Mouse (Mus musculus): Measurements from ENCODE around the gene Rad9b.

GRCm38 (mm10) chr5:122403362-122403761 is 49.3 kb upstream of the Rad9b start:
- TF ChIP-seq CTCF (IDR thresholded peaks at IDR 0.05; ENCODE audit: borderline replicate concordance, insufficient read depth, low read length) (no peak), POLR2A (IDR thresholded peaks at IDR 0.05; ENCODE audit: low read depth, low read length) (no peak)

Data from embryonic fibroblast, embryonic 13.5 days (primary cell).